ENCODE assay signal across 20 mouse cellular contexts in the genomic region with DNA sequence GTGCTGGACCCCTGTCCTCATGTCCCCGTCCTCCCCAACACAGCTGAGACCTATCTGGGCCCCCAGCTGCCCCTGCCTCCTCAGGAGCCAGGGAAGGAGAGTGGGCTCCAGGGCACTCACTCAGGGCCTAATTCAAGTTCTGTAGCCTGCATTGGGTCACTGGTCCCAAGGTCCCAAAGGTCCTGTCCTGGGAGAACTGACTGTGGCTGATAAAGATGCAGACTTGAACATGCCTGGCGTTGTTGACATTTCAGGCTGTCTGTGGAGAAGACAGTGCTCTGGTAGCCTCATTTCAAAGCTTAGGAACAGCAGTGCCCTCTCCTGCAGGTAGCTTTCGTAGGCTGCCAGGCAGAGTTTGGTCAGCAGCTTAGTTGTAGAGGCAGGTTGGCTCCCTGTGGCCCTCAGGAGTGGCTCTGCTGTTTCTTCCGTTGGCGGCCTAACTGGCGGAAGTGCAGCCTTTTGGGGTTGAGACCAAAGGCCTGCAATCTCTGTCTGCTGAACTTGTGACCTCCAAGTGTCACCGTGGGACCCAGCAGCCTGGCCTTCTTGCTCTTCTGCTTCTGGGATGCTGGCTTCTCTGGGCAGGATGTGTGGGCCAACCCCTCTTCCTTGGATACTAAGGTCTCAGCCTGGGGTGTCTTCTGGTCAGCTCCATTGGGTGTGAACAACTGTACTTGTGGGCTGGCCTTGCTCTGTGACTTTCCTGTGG. TPM values are rescaled to one million over a fixed set of nuclear protein-coding genes. Genes with fewer than 3 reads are reported as not detected.
A peak's percentile ranks its signal among the peaks of the same experiment; 100 is the strongest.
DNase-seq lines count a peak whose midpoint lies in the region; ATAC-seq lines count a peak whose summit lies in the region.
"Had no signal": no experiment of that assay in that cellular context is flagged by ENCODE, and none has a peak within 500 bp of the region (broad histone marks: within the 10 kb centered on the region; RNA-seq: fewer than 3 reads in every experiment).

No protein-coding gene starts in this region.

- no peak for ATAC-seq in heart, embryonic 12.5 days (ENCODE audit: insufficient number of reproducible peaks, low FRiP score)
- no peak; the same call in 1 of the 2 replicates for ATAC-seq in liver, embryonic 11.5 days (replicated peaks; ENCODE audit: low FRiP score)
- no peak for ATAC-seq in liver, embryonic 15.5 days (ENCODE audit: insufficient read depth)
- no peak for ATAC-seq in erythroid progenitor cell, adult 5-6 weeks (replicated peaks; ENCODE audit: low FRiP score, poor library complexity, severe bottlenecking)
- ATAC-seq: hindbrain, embryonic 16.5 days had no signal

- no peaks in the 10 kb centered on the region for H3K27me3 ChIP-seq in heart, embryonic 12.5 days (replicated peaks)
- no peaks in the 10 kb centered on the region for H3K27me3 ChIP-seq in liver, embryonic 11.5 days (replicated peaks; ENCODE audit: control insufficient read depth, insufficient read depth, low read length)
- H3K27me3 ChIP-seq in liver, embryonic 15.5 days = no peaks in the 10 kb centered on the region
- H3K27me3 ChIP-seq: forebrain, embryonic 12.5 days; limb, embryonic 13.5 days had no signal

- H3K4me3 ChIP-seq in heart, embryonic 12.5 days = no peak overlapping the region
- H3K4me3 ChIP-seq in liver, embryonic 11.5 days (ENCODE audit: low read depth, low read length) = no peak overlapping the region
- H3K4me3 ChIP-seq in liver, embryonic 15.5 days (replicated peaks) = no peak overlapping the region
- H3K4me3 ChIP-seq: embryonic facial prominence, embryonic 10.5 days; forebrain, embryonic 12.5 days; limb, embryonic 13.5 days; midbrain, embryonic 10.5 days had no signal

- peak overlapping the region; percentile 24 for H3K27ac ChIP-seq in heart, embryonic 12.5 days (ENCODE audit: poor library complexity, severe bottlenecking)
- H3K27ac ChIP-seq in liver, embryonic 11.5 days (ENCODE audit: low read depth, low read length) = peak overlapping the region; percentile 16
- 0 out of 2 replicates have a peak overlapping the region, but pooled peaks have one; percentile 35 for H3K27ac ChIP-seq in liver, embryonic 15.5 days (replicated peaks)
- H3K27ac ChIP-seq: embryonic facial prominence, embryonic 10.5 days; forebrain, embryonic 12.5 days; limb, embryonic 13.5 days; midbrain, embryonic 10.5 days had no signal

- peaks cover 27% of the 10 kb centered on the region for H3K4me1 ChIP-seq in heart, embryonic 12.5 days (replicated peaks)
- H3K4me1 ChIP-seq in liver, embryonic 11.5 days (replicated peaks; ENCODE audit: control insufficient read depth, insufficient read depth, low read length) = peaks cover 13% of the 10 kb centered on the region
- peaks cover 53% of the 10 kb centered on the region for H3K4me1 ChIP-seq in liver, embryonic 15.5 days (replicated peaks)
- H3K4me1 ChIP-seq: embryonic facial prominence, embryonic 10.5 days; forebrain, embryonic 12.5 days; limb, embryonic 13.5 days; midbrain, embryonic 10.5 days had no signal

- 66% methylated on average over 7 of the region's 7 CpGs for WGBS in heart, embryonic 12.5 days
- 77% methylated on average over 7 of the region's 7 CpGs for WGBS in liver, embryonic 11.5 days
- 72% methylated on average over 7 of the region's 7 CpGs for WGBS in liver, embryonic 15.5 days (ENCODE audit: insufficient replicate concordance)

- no peak overlapping the region for H3K4me2 ChIP-seq in heart, embryonic 12.5 days
- H3K4me2 ChIP-seq in liver, embryonic 11.5 days = no peak overlapping the region
- no peak overlapping the region for H3K4me2 ChIP-seq in liver, embryonic 15.5 days
- H3K4me2 ChIP-seq: forebrain, embryonic 12.5 days; limb, embryonic 13.5 days had no signal

- H3K9ac ChIP-seq in heart, embryonic 12.5 days = no peak overlapping the region
- no peak overlapping the region for H3K9ac ChIP-seq in liver, embryonic 11.5 days (ENCODE audit: low read depth, low read length)
- no peak overlapping the region for H3K9ac ChIP-seq in liver, embryonic 15.5 days
- H3K9ac ChIP-seq: forebrain, embryonic 12.5 days; limb, embryonic 13.5 days had no signal

- no peaks in the 10 kb centered on the region for H3K9me3 ChIP-seq in heart, embryonic 12.5 days (replicated peaks)
- no peaks in the 10 kb centered on the region for H3K9me3 ChIP-seq in liver, embryonic 11.5 days (ENCODE audit: control insufficient read depth, low read length)
- no peaks in the 10 kb centered on the region for H3K9me3 ChIP-seq in liver, embryonic 15.5 days (replicated peaks)
- H3K9me3 ChIP-seq: embryonic facial prominence, embryonic 10.5 days; forebrain, embryonic 12.5 days; limb, embryonic 13.5 days; midbrain, embryonic 10.5 days had no signal

- H3K36me3 ChIP-seq in heart, embryonic 12.5 days = peaks cover 98% of the 10 kb centered on the region
- H3K36me3 ChIP-seq in liver, embryonic 11.5 days (ENCODE audit: control insufficient read depth, insufficient read depth, low read length) = peaks cover 81% of the 10 kb centered on the region
- H3K36me3 ChIP-seq in liver, embryonic 15.5 days (replicated peaks) = peaks cover 100% of the 10 kb centered on the region

- no peak for DNase-seq in heart, adult 9 months (ENCODE audit: low spot score in 2 of 2)
- DNase-seq in liver, embryonic 11.5 days (ENCODE audit: low spot score) = no peak
- no peak for DNase-seq in liver
- DNase-seq in lung, postnatal 36 days = peak; percentile 60
- DNase-seq in urinary bladder, postnatal 14 days (ENCODE audit: low spot score) = no peak
- DNase-seq: adrenal gland, adult 2 months; B cell, adult 2 months; cerebellum, adult 8-10 months; gastrocnemius, postnatal 25 days; kidney, adult 11 months; kidney, postnatal 10 days; retina, postnatal 1 day had no signal

RNA-seq across cellular contexts. Expression of a gene that starts 8.6 kb away (rescaled TPM):
- 43.8 and 47.8 TPM in 2 replicates for polyA plus RNA-seq in heart, embryonic 12.5 days (2016; fragmentation: Nextera tagmentation; extraction: Ambion mirVana)
- 57.0 and 61.1 TPM in 2 replicates for polyA plus RNA-seq in liver, embryonic 11.5 days (2014; fragmentation: Nextera tagmentation; extraction: Ambion mirVana)
- polyA plus RNA-seq in liver, embryonic 15.5 days (2015; fragmentation: Nextera tagmentation; extraction: Ambion mirVana) = 97.2 and 118 TPM in 2 replicates
- total RNA-seq in erythroid progenitor cell, adult 5-6 weeks (2015; ENCODE audit: low replicate concordance) = 49.4 and 49.5 TPM in 2 replicates
- 73.9 and 162 TPM in 2 replicates for total RNA-seq in erythroid progenitor cell, adult 5-6 weeks (2017; ENCODE audit: low replicate concordance)

RNA-seq across cellular contexts. Expression of a gene that starts 14.1 kb away (rescaled TPM):
- polyA plus RNA-seq in heart, embryonic 12.5 days (2016; fragmentation: Nextera tagmentation; extraction: Ambion mirVana) = 11.9 and 13.6 TPM in 2 replicates
- 19.3 and 24.2 TPM in 2 replicates for polyA plus RNA-seq in liver, embryonic 11.5 days (2014; fragmentation: Nextera tagmentation; extraction: Ambion mirVana)
- polyA plus RNA-seq in liver, embryonic 15.5 days (2015; fragmentation: Nextera tagmentation; extraction: Ambion mirVana) = 6.0 and 6.7 TPM in 2 replicates
- 19.7 and 49.4 TPM in 2 replicates for total RNA-seq in erythroid progenitor cell, adult 5-6 weeks (2015; ENCODE audit: low replicate concordance)
- 18.2 and 48.8 TPM in 2 replicates for total RNA-seq in erythroid progenitor cell, adult 5-6 weeks (2017; ENCODE audit: low replicate concordance)

RNA-seq across cellular contexts. Expression of a gene that starts 17.5 kb away (rescaled TPM):
- polyA plus RNA-seq in heart, embryonic 12.5 days (2016; fragmentation: Nextera tagmentation; extraction: Ambion mirVana) = 88.5 and 89.2 TPM in 2 replicates
- 48.0 and 48.2 TPM in 2 replicates for polyA plus RNA-seq in liver, embryonic 11.5 days (2014; fragmentation: Nextera tagmentation; extraction: Ambion mirVana)
- 129 and 144 TPM in 2 replicates for polyA plus RNA-seq in liver, embryonic 15.5 days (2015; fragmentation: Nextera tagmentation; extraction: Ambion mirVana)
- 305 and 325 TPM in 2 replicates for total RNA-seq in erythroid progenitor cell, adult 5-6 weeks (2015; ENCODE audit: low replicate concordance)
- total RNA-seq in erythroid progenitor cell, adult 5-6 weeks (2017; ENCODE audit: low replicate concordance) = 151 and 194 TPM in 2 replicates

RNA-seq across cellular contexts. Expression of a gene that starts 25.4 kb away (rescaled TPM):
- polyA plus RNA-seq in heart, embryonic 12.5 days (2016; fragmentation: Nextera tagmentation; extraction: Ambion mirVana) = 0.10 and 0.19 TPM in 2 replicates
- polyA plus RNA-seq in liver, embryonic 11.5 days (2014; fragmentation: Nextera tagmentation; extraction: Ambion mirVana) = not detected in 2 replicates
- polyA plus RNA-seq in liver, embryonic 15.5 days (2015; fragmentation: Nextera tagmentation; extraction: Ambion mirVana) = 0.06 and 0.07 TPM in 2 replicates
- total RNA-seq in erythroid progenitor cell, adult 5-6 weeks (2015; ENCODE audit: low replicate concordance) = 2.5 TPM in 1 of 2 replicates, not detected in the other
- 0.13 and 0.53 TPM in 2 replicates for total RNA-seq in erythroid progenitor cell, adult 5-6 weeks (2017; ENCODE audit: low replicate concordance)

RNA-seq across cellular contexts. Expression of a gene that starts 34.5 kb away (rescaled TPM):
- 46.7 and 49.6 TPM in 2 replicates for polyA plus RNA-seq in heart, embryonic 12.5 days (2016; fragmentation: Nextera tagmentation; extraction: Ambion mirVana)
- 43.8 and 45.1 TPM in 2 replicates for polyA plus RNA-seq in liver, embryonic 11.5 days (2014; fragmentation: Nextera tagmentation; extraction: Ambion mirVana)
- 27.9 and 30.5 TPM in 2 replicates for polyA plus RNA-seq in liver, embryonic 15.5 days (2015; fragmentation: Nextera tagmentation; extraction: Ambion mirVana)
- 13.8 and 25.2 TPM in 2 replicates for total RNA-seq in erythroid progenitor cell, adult 5-6 weeks (2015; ENCODE audit: low replicate concordance)
- 37.0 and 44.7 TPM in 2 replicates for total RNA-seq in erythroid progenitor cell, adult 5-6 weeks (2017; ENCODE audit: low replicate concordance)
